Mouse (Mus musculus) adipocyte (in vitro differentiated cells): Measurements from ENCODE around the gene Pcgf5.
"Not testable (repeated sequence)": the region's sequence is repeated elsewhere in the genome, so short reads cannot be mapped to it uniquely, and the experiment has no call there.

ENCODE experiments used
- DNase-seq: peaks from one replicate; pipeline ENCODE4 v3.0.0-alpha.2; 2016; ENCODE audit warnings: low spot score

Pcgf5 gene

DNA sequence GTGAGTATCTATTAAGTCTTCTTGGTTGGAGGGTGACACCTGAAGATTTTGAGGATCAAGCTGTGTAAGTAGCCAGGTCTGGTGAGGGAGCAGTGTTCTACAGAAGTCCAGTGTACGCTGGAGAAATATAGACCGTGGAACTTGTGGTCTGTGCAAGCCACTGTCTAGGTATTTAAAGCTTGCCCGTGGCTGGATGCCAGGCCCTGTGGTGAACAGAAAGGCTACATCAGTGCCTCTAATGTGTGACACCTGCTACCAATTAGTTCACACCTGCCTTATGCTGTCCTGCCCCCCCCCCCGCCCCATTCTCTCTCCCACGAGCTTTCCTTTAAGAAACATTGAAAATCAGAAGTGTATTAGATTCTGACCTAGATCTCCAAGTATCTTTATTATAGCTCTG, 40.4 kb downstream of the Pcgf5 start:
- no peak for DNase-seq

DNA sequence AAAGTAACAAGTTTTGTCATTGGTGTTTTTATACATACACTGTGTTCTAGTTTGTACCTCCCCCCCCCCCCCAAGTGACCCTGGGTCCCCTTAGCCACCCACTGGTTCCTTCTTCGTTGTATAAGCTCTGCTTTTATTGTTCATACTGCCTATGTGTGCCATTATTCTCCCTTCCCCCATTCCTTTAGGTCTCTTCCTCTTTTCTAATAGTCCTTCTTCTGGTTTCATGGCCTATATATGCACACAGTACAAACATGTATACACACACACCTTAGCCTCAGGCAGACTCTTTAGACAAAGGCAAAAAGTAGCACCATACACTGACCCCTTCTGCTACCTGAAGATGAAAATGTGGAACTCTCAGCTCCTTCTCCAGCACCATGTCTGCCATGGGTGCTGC, 42.6 kb downstream of the Pcgf5 start:
- DNase-seq: no peak

DNA sequence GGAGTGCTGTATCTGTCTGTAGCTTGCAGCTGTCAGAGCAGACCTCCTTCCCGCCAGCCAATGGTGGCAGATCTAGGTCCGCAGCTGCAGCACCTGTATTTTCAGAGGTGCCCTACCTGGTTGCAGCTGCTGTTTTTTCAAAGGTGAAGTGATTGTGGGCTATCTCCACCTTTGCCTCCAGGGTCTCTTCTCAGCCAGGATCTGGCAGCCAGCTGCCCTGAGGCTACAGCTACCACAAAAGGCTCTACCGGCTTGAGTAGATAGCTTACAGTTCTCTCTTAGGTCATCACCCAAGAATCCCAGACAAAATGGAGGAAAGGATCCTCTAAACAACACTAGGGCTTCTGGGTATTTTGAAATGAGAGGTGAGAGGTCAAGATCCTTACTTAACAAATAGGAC, 50.4 kb downstream of the Pcgf5 start:
- DNase-seq: peak; percentile 25

DNA sequence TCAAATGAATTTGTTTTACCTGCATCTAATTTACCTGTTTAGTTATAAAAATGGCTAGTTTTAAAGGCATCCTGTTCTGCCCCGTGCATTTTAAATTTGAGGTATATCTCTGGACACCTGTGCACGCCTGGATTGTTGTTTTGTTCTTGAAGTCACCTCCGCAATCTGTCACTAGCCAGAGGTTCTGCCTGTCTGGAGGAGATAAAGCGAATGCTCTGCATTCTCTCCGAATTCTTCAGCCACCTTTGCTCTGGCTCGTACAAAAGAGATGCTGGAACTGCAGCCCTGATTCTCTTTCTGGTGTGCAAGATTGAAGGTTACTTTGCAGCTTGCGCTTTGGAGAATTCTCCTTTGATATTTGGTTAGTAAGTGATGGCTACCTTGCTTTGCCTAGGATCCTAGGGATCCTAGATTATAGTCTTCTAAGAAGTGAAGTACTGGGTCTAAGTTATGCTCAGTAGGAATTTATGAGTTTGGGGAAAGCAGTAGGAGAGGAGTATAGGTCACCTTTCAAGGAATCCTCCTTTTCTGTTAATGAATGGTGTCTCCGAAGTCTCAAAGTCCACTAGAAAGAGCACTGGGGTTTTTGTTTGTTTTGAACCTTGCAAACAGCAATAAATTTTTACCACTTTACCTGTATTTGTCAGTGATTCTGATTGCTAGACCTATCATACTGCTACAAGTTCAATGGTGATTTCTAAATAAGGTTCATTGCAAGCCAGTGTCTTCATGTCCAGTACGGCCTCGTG, 60.4 kb downstream of the Pcgf5 start:
- no peak for DNase-seq

DNA sequence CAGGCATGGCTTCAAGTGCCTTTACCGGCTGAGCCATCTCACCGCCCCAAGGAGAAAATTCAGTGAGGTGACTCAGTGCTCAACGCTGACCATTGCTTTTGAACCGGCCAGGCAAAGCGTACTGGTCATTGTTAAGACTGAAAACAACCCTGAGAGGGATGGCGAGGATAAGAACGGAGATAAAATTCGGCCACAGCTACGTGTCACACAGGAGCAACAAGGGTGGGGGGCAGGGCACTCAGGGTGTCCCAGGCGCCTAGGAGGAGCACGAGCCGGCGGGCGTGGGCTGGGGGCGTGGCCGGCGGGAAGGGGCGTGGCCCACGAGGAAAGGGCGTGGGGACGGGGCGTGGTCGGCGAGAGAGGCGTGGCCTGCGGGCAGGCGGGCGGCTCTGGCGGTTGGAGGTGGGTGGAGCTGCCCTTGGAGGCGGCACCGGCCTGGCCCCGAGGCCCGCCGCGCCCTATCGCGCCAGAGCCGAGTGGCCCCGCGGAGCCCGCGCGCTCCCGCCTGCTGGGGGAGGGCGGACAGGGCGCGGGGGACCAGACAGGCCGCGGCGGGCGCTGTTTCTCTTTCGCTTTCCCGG, 61.3 kb downstream of the Pcgf5 start:
- DNase-seq: peak; percentile 92

DNA sequence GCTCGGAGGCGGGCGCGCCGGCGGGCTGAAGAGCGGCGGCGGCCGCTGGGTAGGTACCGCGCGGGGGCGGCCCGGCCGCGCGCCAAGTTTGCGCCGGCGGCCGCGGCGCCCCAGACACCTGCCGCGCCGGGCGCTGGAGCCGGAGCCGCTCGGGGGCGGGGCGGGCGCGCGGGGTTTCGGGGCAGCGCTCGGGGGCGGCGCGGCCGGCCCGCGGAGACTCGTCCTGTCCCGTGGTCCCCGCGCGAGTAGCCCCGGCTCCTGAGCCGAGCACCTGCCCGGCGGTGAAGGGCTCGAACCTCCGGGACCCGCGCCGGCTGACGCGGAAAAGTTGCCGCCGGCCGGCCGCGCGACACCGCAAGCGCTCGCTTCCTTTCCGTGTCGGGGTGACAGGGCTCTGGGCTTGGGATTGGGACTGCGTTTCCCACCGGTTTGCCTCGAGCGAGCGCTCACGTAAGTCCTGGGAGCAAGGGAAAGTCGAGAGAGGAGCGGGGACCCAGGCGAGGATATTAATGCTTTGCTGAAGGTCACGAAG, 61.8 kb downstream of the Pcgf5 start:
- DNase-seq: peak; percentile 28

DNA sequence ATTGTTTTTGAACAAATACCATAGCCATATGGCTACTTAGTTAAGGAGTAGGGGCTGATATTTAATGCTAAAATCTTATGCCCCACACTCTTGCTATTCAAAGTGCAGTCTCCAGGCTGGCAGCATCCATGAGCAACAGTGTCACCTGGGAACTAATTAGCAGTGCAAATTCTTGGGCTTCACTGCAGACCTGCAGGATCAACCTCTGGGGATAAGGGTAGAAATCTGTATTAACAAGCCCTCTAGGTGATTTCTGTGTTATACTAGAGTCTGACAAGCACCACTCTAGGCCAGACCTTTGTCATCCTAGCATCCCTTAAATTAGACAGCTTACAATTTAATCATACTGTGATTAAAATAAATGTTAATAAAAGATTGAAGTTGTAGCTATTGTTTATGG, 71.8 kb downstream of the Pcgf5 start:
- DNase-seq: no peak

DNA sequence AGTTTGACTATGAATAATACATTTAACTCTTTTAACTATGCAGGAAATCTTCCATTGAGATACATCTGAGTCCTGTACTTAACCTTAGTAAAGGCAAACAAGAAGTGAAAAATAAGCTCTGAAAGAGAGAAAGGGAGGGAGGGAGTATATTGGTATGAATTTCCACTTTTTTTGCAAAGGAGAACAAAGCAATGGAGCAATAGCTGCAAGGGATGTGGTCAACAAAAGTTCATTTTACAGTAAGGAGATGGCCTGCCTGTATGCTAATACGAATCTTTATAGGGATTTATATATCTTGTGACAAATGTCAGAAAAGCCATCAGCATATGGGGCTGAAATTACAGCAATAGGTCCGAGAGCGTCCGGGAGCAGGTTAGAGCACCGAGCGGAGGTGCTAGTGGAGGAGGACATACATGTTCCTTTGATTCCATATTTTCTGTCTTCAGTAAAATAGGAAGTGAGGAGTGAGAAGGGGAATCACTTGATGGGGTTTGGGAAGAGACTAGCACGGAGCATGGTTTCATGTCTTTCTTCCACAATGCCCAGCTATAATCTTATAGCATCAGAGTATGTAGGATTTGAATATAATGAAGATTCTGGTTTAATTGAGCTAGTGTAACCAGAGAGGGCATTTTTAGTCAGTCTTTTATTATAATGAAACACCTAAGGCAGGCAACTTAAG, 79.2 kb downstream of the Pcgf5 start:
- no peak for DNase-seq

DNA sequence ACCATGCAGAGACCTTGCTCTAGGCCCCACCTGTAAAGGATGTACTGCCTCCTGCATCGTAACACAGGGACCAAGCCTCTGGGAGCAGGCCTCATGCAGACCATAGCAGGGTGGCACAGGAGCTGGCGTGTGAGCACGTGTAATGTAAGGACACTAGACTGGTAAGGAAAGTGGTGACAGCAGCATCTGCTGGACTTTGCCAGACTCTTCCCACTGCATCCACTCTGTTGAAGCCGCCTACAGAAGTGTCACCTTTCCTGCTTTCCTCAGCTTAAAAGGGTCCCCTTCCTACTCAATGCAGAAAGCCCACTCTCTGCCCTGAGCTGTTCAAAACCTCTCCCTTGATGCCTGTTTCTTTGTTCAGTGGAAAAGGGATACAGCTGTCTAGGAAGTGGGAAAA, 80.0 kb downstream of the Pcgf5 start:
- DNase-seq: no peak

DNA sequence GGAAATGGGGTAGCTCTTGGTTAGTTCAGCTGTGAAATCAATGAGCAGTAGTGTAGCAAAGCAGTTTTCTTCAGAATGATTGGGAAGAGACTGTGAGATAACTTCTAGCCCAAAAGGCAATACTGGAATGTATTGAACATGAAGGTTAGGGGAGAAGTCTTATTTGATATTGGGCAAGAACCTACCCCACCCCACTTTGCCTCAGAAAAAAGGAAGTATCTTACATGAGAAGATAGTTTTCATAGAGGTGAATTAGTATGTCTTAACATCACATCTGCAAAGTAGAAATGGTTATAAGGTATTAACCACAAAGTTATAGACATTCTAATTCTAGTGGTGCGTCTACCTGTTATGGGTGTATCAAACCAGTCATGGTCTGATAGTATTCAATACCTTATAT, 81.2 kb downstream of the Pcgf5 start:
- no peak for DNase-seq

DNA sequence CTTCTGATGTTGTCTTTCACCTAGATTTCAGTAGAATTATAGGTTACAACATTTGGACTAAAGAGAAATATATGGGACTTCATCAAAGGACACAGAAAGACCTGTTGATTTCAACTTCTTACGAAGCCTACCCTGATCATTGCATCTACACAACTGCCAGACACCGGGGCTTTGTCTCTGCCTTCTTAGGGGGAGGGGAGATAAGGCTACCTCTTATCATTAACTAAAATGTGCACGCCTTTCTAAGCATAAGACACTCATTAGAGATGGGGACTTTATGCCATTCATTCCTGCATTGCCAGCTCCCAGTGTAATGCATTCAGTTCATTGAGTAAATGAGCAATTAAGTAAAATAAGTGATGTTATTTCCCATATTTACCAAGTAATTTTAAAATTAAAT, 85.1 kb downstream of the Pcgf5 start:
- no peak for DNase-seq

DNA sequence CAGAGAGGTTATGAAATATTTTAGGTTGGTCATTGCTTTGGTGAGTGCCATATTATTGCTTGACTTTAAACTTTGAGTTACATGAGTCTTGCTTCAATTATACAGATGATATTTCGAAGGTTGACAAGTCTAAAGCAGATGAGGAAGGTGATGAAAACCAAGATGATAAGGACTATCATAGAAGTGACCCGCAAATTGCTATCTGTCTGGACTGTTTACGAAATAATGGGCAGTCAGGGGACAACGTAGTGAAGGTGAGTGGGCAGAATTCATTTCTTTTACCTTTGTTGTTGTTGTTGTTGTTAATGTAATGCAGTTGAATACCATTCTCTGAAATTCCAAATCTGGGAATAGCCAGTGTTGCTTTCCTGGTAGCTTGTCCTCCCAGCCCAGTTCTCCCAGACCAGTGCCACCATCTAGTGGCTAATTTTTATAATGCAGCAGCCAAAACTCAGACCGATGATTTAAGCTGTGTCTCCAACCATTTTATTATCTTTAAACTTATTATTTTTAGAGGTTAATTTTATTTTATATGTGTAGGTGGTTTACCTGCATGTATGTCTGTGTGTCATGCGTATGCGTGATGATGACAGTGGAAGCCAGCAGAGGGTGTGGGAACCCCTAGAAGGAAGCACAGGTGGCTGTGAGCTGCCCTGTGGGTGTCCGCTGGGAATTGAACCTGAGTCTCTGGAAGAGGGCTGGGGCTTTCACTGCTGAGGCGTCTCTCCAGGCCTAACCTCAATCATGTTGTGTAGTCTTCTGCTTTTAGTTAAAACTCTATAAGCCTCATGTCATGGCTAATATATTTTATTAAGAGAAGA, 92.0 kb downstream of the Pcgf5 start:
- peak; percentile 80 for DNase-seq

DNA sequence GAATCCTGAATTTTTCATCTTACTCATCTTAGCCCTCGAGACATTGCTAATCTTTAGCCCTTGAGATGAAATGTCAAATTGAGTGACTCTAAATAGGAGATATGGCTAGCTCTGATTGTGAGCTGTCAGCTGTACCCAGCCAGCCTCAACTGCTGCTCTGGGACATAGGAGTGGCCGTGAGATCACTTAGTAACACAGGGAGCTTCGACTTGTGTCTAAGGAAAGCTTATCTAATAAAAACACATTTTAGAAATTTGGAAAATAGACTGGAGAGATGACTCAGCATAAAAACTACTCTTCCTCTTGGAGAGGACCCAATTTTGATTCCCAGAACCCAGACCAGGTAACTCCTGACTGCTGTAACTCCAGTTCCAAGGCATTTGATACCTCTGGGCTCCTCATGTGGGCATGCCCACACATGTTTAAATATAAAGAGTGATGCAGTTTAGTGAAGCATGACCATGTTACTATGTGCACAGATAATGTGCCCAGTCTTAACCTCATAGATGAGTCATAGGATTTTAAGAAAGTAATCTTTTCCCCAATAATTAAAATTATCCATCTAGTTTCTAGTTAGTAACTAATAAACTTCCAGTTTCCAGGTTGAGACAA, 103.0 kb downstream of the Pcgf5 start:
- DNase-seq: no peak

DNA sequence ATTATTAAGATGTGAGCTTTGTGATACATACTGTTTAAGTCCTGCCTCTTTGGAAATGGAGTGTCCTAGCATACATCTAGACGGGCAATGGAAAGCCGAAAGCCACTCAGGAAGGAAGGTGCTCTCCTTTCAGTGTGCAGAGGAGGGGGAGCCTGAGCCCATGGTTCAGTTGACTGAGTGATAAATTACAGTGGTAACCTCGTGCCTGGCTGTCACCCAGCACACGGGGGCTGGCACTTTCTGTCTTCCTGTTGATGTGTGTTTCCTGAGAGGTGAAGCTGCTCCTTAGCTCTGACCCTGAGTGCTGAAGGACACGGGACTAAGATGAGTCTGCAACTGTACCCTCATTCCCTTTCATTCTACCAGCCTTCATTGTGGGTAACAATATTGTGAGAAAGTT, 103.6 kb downstream of the Pcgf5 start:
- DNase-seq: no peak

DNA sequence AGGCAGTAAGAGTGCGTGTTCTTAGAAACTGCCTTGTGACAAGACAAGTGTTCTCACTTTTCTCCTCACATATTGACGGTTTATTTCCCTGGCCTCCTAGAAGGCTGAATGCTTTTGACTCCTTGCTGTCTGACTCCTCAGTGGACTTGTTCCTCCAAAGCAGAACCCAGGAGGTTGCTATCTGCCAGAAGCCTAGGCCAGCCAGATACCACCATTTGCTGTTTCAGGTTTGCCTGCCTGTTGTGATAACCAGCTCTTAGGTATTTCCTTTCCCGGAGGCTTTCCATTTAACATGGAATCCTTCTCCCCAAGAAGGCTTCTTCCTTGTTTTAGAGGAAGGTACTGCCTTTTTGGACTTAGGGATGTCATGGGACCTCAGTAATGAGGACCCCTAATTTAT, 104.1 kb downstream of the Pcgf5 start:
- not testable (repeated sequence) for DNase-seq

DNA sequence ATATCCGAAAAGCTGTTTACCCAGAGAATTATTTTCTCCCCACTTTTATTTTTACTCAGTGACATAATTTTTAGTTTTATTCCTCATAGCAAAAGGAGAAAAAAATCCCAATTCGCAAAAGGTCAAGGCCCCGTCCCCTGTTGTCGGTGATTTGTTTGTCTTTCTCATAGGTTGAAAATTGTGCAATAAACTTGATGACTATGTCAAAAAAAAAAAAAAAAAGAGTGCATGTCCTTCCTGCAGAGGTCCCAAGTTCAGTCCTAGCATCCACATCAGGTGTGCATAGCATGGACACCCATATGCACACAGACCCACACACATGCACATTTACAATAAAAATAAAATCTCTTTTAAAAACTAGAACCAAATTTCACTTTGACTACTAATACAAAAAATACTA, 105.3 kb downstream of the Pcgf5 start:
- no peak for DNase-seq

DNA sequence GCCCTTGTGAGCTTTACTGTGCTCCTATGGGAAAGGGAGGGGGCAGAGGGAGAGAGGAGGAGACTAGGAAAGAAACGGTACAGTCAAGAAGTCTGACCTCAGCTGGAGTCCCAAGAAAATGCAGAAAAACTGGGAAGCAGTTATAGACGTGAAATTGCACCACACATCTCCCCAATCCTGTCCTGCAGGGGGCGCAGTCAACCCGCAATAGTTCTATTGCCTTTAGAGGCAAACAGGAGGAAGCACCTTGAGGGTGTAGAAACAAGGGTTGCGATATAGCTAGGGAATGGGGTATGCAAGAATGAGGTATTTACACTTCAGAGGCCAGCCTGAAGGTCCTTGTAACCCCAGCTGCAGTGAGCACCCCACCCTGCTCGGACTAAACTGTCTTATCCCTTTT, 122.0 kb downstream of the Pcgf5 start:
- DNase-seq: peak; percentile 62

DNA sequence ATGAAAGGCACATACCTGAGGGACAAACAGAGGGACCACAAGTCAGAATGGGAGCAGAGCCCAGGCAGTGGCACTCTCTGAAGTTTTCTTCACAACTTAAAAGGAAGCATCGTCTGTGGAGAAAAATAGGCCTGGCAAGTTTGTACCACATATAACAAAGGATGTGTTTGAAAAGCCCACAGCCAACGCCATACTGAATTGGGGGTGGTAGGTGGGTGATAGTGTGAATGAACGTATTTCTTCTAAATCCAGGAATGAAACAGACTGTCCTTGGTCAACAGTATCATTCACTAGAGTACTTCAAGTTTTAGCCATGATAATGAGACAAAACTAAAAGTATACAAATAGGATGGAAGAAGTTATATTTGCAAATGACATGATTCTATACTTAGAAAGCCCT, 123.2 kb downstream of the Pcgf5 start:
- DNase-seq: no peak

DNA sequence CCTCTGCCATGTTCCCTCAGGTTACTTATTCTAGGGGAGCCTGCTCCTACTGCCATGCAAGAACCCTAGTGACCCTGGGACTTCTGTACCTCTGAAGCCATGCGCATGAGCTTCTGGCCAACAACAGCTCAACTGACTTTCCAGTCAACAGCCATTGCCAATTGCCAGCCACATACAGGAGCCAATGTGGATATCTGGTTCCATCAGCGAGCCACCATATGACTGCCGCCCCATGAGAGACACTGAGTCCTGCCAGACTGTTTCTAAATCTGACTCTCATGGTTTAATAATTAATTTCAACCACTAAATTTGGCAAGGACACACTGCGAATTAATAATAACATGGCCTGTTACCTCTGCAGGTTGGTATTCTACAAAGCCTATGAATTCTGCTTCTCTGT, 128.5 kb downstream of the Pcgf5 start:
- DNase-seq: no peak

DNA sequence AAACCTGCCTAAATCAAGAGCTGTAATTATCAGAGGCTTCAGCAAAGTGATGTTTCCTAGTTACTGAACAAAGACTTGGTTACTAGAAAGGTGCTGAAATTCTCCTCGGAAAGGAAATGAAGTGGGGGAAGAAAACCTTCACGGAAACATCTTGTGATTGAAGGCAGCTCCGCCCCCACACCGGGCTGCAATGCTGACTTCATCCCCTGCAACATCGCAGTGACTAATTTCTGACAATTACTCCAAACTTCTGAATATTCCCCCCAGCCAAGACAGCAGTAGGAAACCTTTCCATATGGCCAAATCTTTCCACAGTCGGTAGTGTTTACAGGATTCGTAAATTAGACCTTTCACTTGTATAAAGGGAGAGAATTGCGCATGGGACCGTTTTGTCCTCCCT, 129.0 kb downstream of the Pcgf5 start:
- no peak for DNase-seq

DNA sequence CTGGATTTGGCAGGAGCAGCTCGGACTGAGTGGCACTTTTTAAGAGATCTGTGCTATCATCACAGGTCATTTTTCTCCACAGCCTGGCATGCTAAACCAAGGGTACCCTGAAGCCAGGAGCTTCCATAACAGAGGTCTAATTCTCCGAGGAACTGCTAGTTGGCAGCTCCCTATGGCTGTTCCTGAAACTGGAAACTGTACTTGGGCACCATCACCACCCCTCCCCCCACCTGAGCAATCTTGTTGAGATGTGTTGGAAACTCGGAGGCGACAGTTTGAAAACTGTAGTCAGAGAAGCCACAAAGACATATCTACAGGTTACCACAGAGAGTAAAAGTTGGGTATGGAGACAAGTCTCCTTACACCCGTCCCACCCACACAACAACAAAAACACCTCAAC, 129.6 kb downstream of the Pcgf5 start:
- DNase-seq: no peak

DNA sequence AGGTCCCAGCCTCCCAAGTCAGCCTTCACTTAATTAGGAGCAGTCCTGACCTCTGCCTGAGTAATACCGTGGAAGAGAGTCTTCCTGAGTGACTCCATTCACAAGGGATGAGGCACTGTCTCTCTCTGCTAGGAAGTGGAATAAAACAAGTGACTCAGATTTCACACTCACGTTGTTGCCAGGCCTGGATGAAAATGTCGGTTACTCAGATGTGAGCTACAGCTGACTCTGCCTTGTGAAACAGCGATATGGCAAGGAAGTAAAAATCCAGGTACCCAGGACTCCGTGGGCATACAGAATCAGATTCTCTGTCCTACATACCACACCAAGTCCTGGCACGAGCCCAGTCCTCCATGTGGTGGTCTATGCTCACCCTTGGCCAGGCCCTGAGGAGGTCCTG, 142.8 kb downstream of the Pcgf5 start:
- no peak for DNase-seq
